Mouse (Mus musculus) intestine, embryonic 15.5 days (tissue): Measurements from ENCODE around the gene P2ry6. TPM values are rescaled to one million over a fixed set of nuclear protein-coding genes. Genes with fewer than 3 reads are reported as not detected.

Experiments
- ATAC-seq: fragments of 200-750 bp; cut with Nextera tagmentation; 2 replicates; pipeline ENCODE4 v1.8.0; 2017; ENCODE audit warnings: moderate TSS enrichment, moderate library complexity
- H3K27ac ChIP-seq: fragments of 300-500 bp; sonication (generic); 2 replicates; pipeline ENCODE4 v1.5.1; 2015; ENCODE audit warnings: mild to moderate bottlenecking, inconsistent platforms
- H3K27me3 ChIP-seq: fragments of 300-500 bp; sonication (generic); replicated peaks from 2 replicates; pipeline ENCODE4 v1.6.1; 2015; ENCODE audit warnings: inconsistent platforms
- H3K36me3 ChIP-seq: fragments of 300-500 bp; sonication (generic); 2 replicates; pipeline ENCODE4 v1.6.1; 2015; ENCODE audit warnings: inconsistent platforms
- H3K4me1 ChIP-seq: fragments of 300-500 bp; sonication (generic); replicated peaks from 2 replicates; pipeline ENCODE4 v1.6.1; 2015; ENCODE audit warnings: inconsistent platforms
- H3K4me2 ChIP-seq: fragments of 300-500 bp; sonication (generic); replicated peaks from 2 replicates; pipeline ENCODE4 v1.6.1; 2015; ENCODE audit warnings: mild to moderate bottlenecking, inconsistent platforms
- H3K4me3 ChIP-seq: fragments of 300-500 bp; sonication (generic); replicated peaks from 2 replicates; pipeline ENCODE4 v1.5.1; 2015; ENCODE audit warnings: inconsistent platforms
- H3K9ac ChIP-seq: fragments of 300-500 bp; sonication (generic); 2 replicates; pipeline ENCODE4 v1.6.1; 2015; ENCODE audit warnings: inconsistent platforms
- H3K9me3 ChIP-seq: fragments of 300-500 bp; sonication (generic); 2 replicates; pipeline ENCODE4 v1.6.1; 2016; ENCODE audit warnings: inconsistent platforms
- WGBS: fragments of 180-500 bp; shearing (Covaris S2); methylation state at CpG from one replicate; pipeline ENCODE4 v1.1.7; 2015; 5-methylcytosine and 5-hydroxymethylcytosine counted together
- polyA plus RNA-seq: library from polyadenylated mRNA; unstranded; fragments of >200 nt; fragmentation: Nextera tagmentation; extraction: Ambion mirVana; gene quantifications from 2 replicates; pipeline ENCODE4 v1.2.1, GENCODE M21; 2015

Gene P2ry6
- 8.4 and 10.4 TPM in 2 replicates for polyA plus RNA-seq

DNA sequence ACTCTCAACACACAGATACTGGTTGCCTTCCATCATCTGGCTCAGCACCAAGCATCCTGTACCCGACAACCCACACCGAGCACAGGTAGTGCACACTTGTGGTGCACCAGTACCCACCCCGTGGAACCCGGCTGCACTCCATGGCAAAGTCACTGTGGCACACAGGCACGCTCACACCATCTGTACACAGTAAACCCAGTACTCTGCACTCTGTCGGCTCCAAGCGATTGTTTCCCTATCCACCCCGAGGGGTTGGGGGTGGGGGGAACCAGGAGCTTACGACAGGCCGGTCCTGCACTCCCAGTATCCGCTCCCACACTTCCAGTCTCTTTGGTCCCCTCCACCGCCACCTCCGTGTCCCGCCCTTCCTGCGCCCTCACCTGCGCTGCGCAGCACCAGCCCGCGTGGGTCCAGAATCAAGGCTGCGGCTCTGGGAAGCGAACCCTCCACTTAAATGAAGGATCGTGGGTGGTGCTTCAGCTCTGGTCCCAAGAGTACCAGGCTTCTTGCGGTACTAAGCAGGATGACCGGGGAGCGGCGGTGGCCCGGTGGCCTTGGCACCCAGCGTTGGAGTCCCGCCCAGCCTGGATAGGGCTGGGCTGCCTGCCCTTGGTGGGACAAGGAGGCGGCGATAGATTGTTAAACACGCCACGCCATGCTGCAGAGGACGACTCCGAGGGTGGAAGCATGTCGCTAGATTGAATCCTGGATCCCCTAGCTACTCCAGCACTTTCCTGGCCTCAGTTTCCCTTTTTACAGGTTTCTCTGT is at the start of gene P2ry6:
Gene P2ry6, minus strand, starts transcription at position 515 of the 769 bp plus-strand sequence.
- no peaks in the 10 kb centered on the region for H3K9me3 ChIP-seq
- no peak within 1 kb of the TSS for H3K27ac ChIP-seq
- no peaks in the 10 kb centered on the region for H3K36me3 ChIP-seq
- H3K27me3 ChIP-seq = peaks cover 8% of the 10 kb centered on the region; the same call in 1 of the 2 replicates
- H3K4me3 ChIP-seq = peak within 1 kb of the TSS; percentile 44
- peaks cover 33% of the 10 kb centered on the region for H3K4me1 ChIP-seq
- H3K9ac ChIP-seq = peak within 1 kb of the TSS; percentile 47
- peak; percentile 79 for ATAC-seq
- H3K4me2 ChIP-seq = peak within 1 kb of the TSS; percentile 79
- 6% methylated on average over 36 of the region's 36 CpGs for WGBS

DNA sequence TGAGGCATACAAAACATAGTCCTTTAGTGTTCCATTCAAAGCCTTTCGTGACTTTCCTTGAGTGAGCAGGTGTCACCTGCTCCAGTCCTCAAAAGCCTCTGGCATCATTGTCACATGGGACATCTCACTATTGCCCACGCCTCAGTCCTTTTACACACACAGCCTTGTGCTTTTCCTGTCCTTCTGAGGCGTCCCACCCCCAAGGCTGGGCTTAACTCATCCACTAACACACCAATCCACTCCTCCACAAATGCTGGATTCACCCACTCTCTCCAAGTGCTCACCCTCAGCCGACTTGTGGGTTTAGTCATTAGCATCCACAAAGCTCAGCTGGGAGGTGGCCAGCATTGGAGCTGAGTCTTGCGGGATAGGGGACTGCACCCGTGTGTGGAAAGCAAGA is 43.0 kb upstream of the P2ry6 start:
- no peak overlapping the region for H3K9ac ChIP-seq
- no peak overlapping the region for H3K4me3 ChIP-seq
- no peaks in the 10 kb centered on the region for H3K36me3 ChIP-seq
- no peaks in the 10 kb centered on the region for H3K4me1 ChIP-seq
- no peak overlapping the region for H3K27ac ChIP-seq
- no peaks in the 10 kb centered on the region for H3K9me3 ChIP-seq
- peaks cover 9% of the 10 kb centered on the region for H3K27me3 ChIP-seq
- H3K4me2 ChIP-seq = no peak overlapping the region
- ATAC-seq = no peak
- WGBS = 68% methylated on average over 6 of the region's 6 CpGs

GRCm38 (mm10) chr7:101017021-101017461 is 42.6 kb upstream of the P2ry6 start:
- 65% methylated on average over 7 of the region's 7 CpGs for WGBS
- ATAC-seq = 0 out of 2 replicates have a peak, but pooled peaks have one; percentile 28
- H3K4me3 ChIP-seq = no peak overlapping the region
- H3K27me3 ChIP-seq = peaks cover 12% of the 10 kb centered on the region
- H3K27ac ChIP-seq = no peak overlapping the region
- H3K4me1 ChIP-seq = peaks cover 3% of the 10 kb centered on the region
- H3K36me3 ChIP-seq = no peaks in the 10 kb centered on the region
- H3K9ac ChIP-seq = no peak overlapping the region
- H3K4me2 ChIP-seq = no peak overlapping the region
- H3K9me3 ChIP-seq = no peaks in the 10 kb centered on the region

GRCm38 (mm10) chr7:101014985-101015384 is 40.5 kb upstream of the P2ry6 start:
- Histone ChIP-seq H3K27me3 (peaks cover 27% of the 10 kb centered on the region), H3K9ac (no peak overlapping the region), H3K4me1 (peaks cover 8% of the 10 kb centered on the region), H3K36me3 (no peaks in the 10 kb centered on the region), H3K4me2 (no peak overlapping the region), H3K9me3 (no peaks in the 10 kb centered on the region), H3K4me3 (no peak overlapping the region), H3K27ac (no peak overlapping the region)
- WGBS = 91% methylated on average over 1 of the region's 1 CpGs
- no peak for ATAC-seq

DNA sequence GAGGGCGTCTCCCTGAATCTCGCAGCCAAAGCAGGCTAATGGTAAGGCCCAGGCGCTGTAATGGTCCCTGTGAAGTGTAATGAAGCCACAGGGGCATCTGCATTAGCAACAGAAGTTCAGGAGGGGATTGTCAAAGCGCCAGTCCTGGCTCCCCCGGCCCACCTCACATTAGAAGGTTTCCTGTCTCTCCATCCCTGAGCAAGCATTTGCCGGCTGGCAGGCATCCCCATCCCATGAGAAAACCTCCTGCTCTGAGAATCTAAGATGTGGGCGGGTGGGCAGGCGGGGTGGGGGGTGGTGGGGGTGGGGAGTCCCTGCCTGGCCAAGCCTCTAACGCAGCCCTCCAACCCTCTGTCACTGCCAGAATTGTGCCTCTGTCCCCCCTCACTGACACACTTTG is 39.6 kb upstream of the P2ry6 start:
- peaks cover 29% of the 10 kb centered on the region for H3K27me3 ChIP-seq
- no peaks in the 10 kb centered on the region for H3K36me3 ChIP-seq
- ATAC-seq = no peak
- H3K4me3 ChIP-seq = no peak overlapping the region
- H3K4me1 ChIP-seq = peaks cover 8% of the 10 kb centered on the region
- H3K4me2 ChIP-seq = no peak overlapping the region
- no peaks in the 10 kb centered on the region for H3K9me3 ChIP-seq
- no peak overlapping the region for H3K27ac ChIP-seq
- H3K9ac ChIP-seq = no peak overlapping the region
- whole genome bisulfite sequencing = 43% methylated on average over 9 of the region's 9 CpGs

DNA sequence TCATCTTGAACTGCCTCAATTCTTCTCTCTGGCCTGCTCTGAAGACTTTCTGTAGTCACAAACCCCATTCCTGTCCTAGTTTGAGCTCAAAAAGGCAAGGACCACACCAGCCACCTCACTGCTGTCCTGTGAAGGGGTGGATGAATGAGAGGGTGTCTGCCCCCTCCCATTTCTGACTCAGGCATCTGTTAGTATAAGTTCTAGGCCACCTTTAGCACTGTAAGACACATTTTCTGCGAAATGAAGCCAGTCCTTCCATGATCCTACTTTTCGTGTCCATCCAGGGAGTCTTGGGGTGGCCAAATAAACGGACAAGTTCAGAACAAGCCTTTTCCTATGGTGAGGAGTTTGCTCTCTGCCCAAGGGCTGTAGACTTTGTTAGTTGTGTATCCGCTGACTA is 38.1 kb upstream of the P2ry6 start, which contains the start of gene P2ry2:
Gene P2ry2, minus strand, starts transcription at position 326 of the 400 bp plus-strand sequence.
- H3K9ac ChIP-seq = peak within 1 kb of the TSS; percentile 59
- H3K27me3 ChIP-seq = peaks cover 29% of the 10 kb centered on the region
- no peak for ATAC-seq
- peaks cover 8% of the 10 kb centered on the region for H3K4me1 ChIP-seq
- H3K36me3 ChIP-seq = no peaks in the 10 kb centered on the region
- H3K4me3 ChIP-seq = peak within 1 kb of the TSS; percentile 56
- peak within 1 kb of the TSS; percentile 99 for H3K4me2 ChIP-seq
- 76% methylated on average over 4 of the region's 4 CpGs for WGBS
- 0 out of 2 replicates have a peak within 1 kb of the TSS, but pooled peaks have one; percentile 36 for H3K27ac ChIP-seq
- H3K9me3 ChIP-seq = no peaks in the 10 kb centered on the region

DNA sequence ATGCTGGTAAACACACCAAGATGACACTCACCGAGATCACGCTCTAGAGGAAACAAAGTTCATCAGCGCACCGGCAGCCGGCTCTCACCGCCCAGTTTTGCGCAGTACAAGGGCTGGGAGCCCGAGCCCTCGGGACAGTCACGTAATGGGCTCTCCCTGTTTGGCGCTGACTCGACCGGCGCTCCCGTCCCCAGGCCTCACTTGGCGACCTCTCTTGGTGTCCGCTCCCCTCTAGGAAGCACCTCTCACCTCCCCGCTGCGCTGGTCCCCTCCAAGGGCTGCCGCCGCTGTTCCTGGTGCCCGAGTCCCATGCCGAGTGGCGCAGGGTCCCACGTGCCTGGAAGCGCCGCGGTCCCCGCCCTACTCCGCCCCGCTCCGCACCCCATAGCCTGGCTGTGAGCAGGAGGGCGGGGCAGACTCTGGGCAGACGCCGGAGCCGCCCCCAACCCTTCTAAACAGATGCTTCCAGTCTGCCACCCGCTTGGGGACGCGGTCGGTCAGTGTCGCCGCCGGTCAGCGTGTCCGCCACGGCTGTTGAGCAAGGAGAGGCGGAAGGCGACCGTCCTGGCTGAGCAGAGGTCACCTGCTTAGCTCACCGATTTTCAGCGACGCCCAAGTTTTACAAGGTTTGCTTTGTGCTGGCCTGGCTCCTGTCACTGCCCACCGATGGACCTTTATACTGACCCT is 37.4 kb upstream of the P2ry6 start:
- peak; percentile 97 for ATAC-seq
- peaks cover 29% of the 10 kb centered on the region for H3K27me3 ChIP-seq
- H3K9me3 ChIP-seq = no peaks in the 10 kb centered on the region
- peak overlapping the region; percentile 59 for H3K9ac ChIP-seq
- H3K4me1 ChIP-seq = peaks cover 10% of the 10 kb centered on the region
- no peaks in the 10 kb centered on the region for H3K36me3 ChIP-seq
- under 1% methylated on average over 49 of the region's 53 CpGs for WGBS
- 0 out of 2 replicates have a peak overlapping the region, but pooled peaks have one; percentile 36 for H3K27ac ChIP-seq
- H3K4me3 ChIP-seq = peak overlapping the region; percentile 56
- H3K4me2 ChIP-seq = peak overlapping the region; percentile 99

DNA sequence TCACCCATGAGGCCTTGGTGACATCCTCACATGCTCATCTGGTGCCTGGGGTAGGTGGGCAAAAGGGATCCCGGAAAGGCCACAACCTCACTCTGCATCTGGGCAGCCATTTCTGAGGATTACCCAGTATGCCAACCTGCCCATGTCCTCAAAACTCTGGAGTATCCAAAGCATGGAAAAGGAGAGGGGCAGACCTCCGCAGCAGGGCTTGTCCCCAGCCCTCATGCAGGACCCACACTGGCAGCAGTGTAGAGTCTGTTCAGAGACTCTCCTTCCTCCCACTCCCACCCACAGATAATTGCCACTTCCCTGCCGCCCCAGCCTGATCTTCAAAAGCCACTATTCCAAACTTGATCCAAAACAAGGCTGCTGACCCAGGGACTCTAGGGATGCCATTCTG is 36.3 kb upstream of the P2ry6 start:
- no peak overlapping the region for H3K9ac ChIP-seq
- peak overlapping the region; percentile 99; the same call in 1 of the 2 replicates for H3K4me2 ChIP-seq
- H3K27ac ChIP-seq = no peak overlapping the region
- no peaks in the 10 kb centered on the region for H3K36me3 ChIP-seq
- H3K27me3 ChIP-seq = peaks cover 29% of the 10 kb centered on the region
- peaks cover 13% of the 10 kb centered on the region for H3K4me1 ChIP-seq
- no peak overlapping the region for H3K4me3 ChIP-seq
- no peak for ATAC-seq
- 79% methylated on average over 3 of the region's 3 CpGs for WGBS
- H3K9me3 ChIP-seq = no peaks in the 10 kb centered on the region

GRCm38 (mm10) chr7:101006201-101006600 is 31.8 kb upstream of the P2ry6 start:
- 66% methylated on average over 2 of the region's 2 CpGs for WGBS
- Histone ChIP-seq H3K27me3 (peaks cover 9% of the 10 kb centered on the region), H3K9me3 (no peaks in the 10 kb centered on the region), H3K36me3 (no peaks in the 10 kb centered on the region), H3K4me1 (peaks cover 12% of the 10 kb centered on the region), H3K27ac (no peak overlapping the region), H3K4me3 (no peak overlapping the region), H3K4me2 (no peak overlapping the region), H3K9ac (no peak overlapping the region)
- ATAC-seq = no peak

GRCm38 (mm10) chr7:101005119-101005518 is 30.7 kb upstream of the P2ry6 start:
- 53% methylated on average over 4 of the region's 4 CpGs for WGBS
- H3K36me3 ChIP-seq = no peaks in the 10 kb centered on the region
- H3K9me3 ChIP-seq = no peaks in the 10 kb centered on the region
- no peak overlapping the region for H3K27ac ChIP-seq
- peak; percentile 77 for ATAC-seq
- H3K4me2 ChIP-seq = no peak overlapping the region
- H3K4me3 ChIP-seq = no peak overlapping the region
- no peak overlapping the region for H3K9ac ChIP-seq
- 0 out of 2 replicates have a peak, but pooled peaks cover 3% of the 10 kb centered on the region for H3K27me3 ChIP-seq
- H3K4me1 ChIP-seq = peaks cover 12% of the 10 kb centered on the region

DNA sequence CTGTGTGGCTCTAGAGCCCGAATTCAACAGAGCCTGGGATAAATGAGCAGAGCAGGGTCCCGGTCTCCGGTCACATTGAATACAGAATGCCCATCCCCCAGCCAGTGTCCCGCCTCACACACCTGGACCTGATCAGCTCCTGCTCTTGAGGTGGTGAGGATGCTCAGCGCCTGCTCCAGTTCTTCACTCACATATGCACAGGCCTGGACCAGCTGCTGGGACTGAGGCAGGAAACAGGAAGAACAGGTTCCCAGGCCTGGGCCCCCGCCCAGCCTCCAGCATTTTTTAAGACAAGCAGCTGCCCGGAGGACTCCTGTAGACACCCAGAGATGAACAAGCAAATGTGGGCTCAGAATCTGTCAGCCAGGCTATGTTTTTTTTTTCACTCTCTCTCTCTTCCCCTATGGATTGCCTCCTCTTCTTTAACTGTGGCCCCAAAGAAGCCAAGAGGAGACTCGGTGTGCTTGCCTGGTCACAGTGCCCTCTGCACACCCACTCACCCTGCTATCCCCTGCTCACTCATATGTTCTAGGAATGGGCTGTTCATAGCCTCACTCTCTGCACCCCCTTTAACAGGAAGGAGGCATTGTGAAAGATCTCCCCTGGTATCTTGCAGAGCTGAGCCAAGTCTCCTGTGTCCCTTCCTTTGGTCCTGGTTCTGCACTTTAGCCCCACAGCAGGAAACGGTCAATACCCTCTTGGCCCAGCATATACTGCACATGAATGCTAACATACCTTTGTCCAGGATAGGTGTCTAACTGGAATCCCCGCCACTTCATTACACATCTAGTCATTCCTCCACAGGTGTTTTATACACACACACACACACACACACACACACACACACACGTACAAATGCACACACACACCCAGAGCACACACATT is 29.2 kb upstream of the P2ry6 start:
- no peaks in the 10 kb centered on the region for H3K9me3 ChIP-seq
- H3K36me3 ChIP-seq = no peaks in the 10 kb centered on the region
- 62% methylated on average over 11 of the region's 11 CpGs for WGBS
- no peak overlapping the region for H3K9ac ChIP-seq
- H3K4me3 ChIP-seq = no peak overlapping the region
- H3K27ac ChIP-seq = no peak overlapping the region
- peaks cover 12% of the 10 kb centered on the region for H3K4me1 ChIP-seq
- H3K4me2 ChIP-seq = no peak overlapping the region
- H3K27me3 ChIP-seq = no peaks in the 10 kb centered on the region
- ATAC-seq = peak; percentile 50

- Histone ChIP-seq H3K27me3 (no peaks in the 10 kb centered on the region), H3K9me3 (no peaks in the 10 kb centered on the region), H3K27ac (no peak overlapping the region), H3K4me3 (no peak overlapping the region), H3K36me3 (no peaks in the 10 kb centered on the region), H3K4me2 (no peak overlapping the region), H3K4me1 (peaks cover 12% of the 10 kb centered on the region), H3K9ac (no peak overlapping the region)
- no peak for ATAC-seq
- 76% methylated on average over 6 of the region's 6 CpGs for WGBS
Observed at GRCm38 (mm10) chr7:101002274-101002673, 27.8 kb upstream of the P2ry6 start.
